Mouse (Mus musculus) midbrain, embryonic 11.5 days (tissue): ENCODE measurements at regions not wholly inside any gene's neighbourhood (a gene's known extent, or its start where the extent isn't known, plus 50 kb on each side); places are given as distances from the start of the nearest gene placed in this dataset.
A peak's percentile ranks its signal among the peaks of the same experiment; 100 is the strongest.

ENCODE experiments used
- ATAC-seq: fragments of 200-750 bp; cut with Nextera tagmentation; 2 replicates; pipeline ENCODE4 v1.8.0; 2017; ENCODE audit warnings: moderate TSS enrichment, moderate library complexity; ENCODE audit not compliant: low FRiP score
- DNase-seq: peaks from one replicate; pipeline ENCODE4 v3.0.0; 2015; ENCODE audit warnings: low spot score; ENCODE audit errors: missing footprints
- H3K27ac ChIP-seq: fragments of 300-500 bp; sonication (generic); 2 replicates; pipeline ENCODE4 v1.5.1; 2014; ENCODE audit warnings: low read depth, low read length
- H3K27me3 ChIP-seq: fragments of 300-500 bp; sonication (generic); 2 replicates; pipeline ENCODE4 v1.6.1; 2014; ENCODE audit warnings: mild to moderate bottlenecking, low read length, moderate library complexity, mixed read lengths; ENCODE audit not compliant: control insufficient read depth, insufficient read depth
- H3K36me3 ChIP-seq: fragments of 300-500 bp; sonication (generic); 2 replicates; pipeline ENCODE4 v1.6.1; 2014; ENCODE audit warnings: mild to moderate bottlenecking, low read length, moderate library complexity, mixed read lengths; ENCODE audit not compliant: control insufficient read depth, insufficient read depth
- H3K4me1 ChIP-seq: fragments of 300-500 bp; sonication (generic); 2 replicates; pipeline ENCODE4 v1.6.1; 2014; ENCODE audit warnings: low read length; ENCODE audit not compliant: control insufficient read depth, insufficient read depth
- H3K4me2 ChIP-seq: fragments of 300-500 bp; sonication (generic); 2 replicates; pipeline ENCODE4 v1.6.1; 2014; ENCODE audit warnings: mild to moderate bottlenecking, moderate library complexity
- H3K4me3 ChIP-seq: fragments of 300-500 bp; sonication (generic); 2 replicates; pipeline ENCODE4 v1.5.1; 2014; ENCODE audit warnings: low read depth, low read length
- H3K9ac ChIP-seq: fragments of 300-500 bp; sonication (generic); 2 replicates; pipeline ENCODE4 v1.6.1; 2014; ENCODE audit warnings: low read length
- H3K9me3 ChIP-seq: fragments of 300-500 bp; sonication (generic); 2 replicates; pipeline ENCODE4 v1.6.1; 2016; ENCODE audit warnings: low read length; ENCODE audit not compliant: control insufficient read depth
- WGBS: fragments of 180-500 bp; shearing (Covaris S2); extraction: QIAGEN DNeasy Blood & Tissue Kit; methylation state at CpG from one replicate; pipeline ENCODE4 v1.1.7; 2014; 5-methylcytosine and 5-hydroxymethylcytosine counted together

- no peaks in the 10 kb centered on the region for H3K9me3 ChIP-seq
- DNase-seq = peak; percentile 82
- H3K4me1 ChIP-seq = no peaks in the 10 kb centered on the region; the same call in 1 of the 2 replicates
- no peak overlapping the region for H3K27ac ChIP-seq
- H3K9ac ChIP-seq = no peak overlapping the region
- H3K4me2 ChIP-seq = no peak overlapping the region
- H3K27me3 ChIP-seq = no peaks in the 10 kb centered on the region
- H3K4me3 ChIP-seq = no peak overlapping the region
- H3K36me3 ChIP-seq = no peaks in the 10 kb centered on the region
- WGBS = 71% methylated on average over 18 of the region's 18 CpGs
- peak; percentile 50; the same call in 1 of the 2 replicates for ATAC-seq
Measured at GRCm38 (mm10) chr8:42973619-42974539, 167.4 kb downstream of the Triml1 start.

DNA sequence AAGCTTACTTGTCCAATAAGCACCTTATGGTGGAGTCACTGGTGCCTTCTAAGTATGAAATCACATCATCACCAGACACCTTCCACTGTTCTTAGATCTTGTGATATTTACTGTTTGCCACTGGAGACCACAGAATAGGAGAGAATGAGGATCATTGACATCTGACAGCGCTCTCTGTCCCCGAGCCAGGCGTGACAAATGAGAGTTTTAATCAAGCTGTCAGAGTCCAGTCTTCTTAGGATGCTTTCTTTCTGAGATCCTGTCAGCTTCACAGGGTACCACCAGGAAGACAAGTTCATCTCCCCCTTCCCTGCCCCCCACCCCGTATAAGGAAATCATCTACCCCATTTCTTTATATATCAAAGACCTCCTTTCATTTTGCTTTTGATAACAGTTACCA lies 168.7 kb downstream of the Triml1 start:
- 51% methylated on average over 4 of the region's 4 CpGs for WGBS
- Histone ChIP-seq H3K27me3 (no peaks in the 10 kb centered on the region), H3K27ac (no peak overlapping the region), H3K9me3 (no peaks in the 10 kb centered on the region), H3K4me2 (no peak overlapping the region), H3K36me3 (no peaks in the 10 kb centered on the region), H3K4me3 (no peak overlapping the region), H3K9ac (no peak overlapping the region), H3K4me1 (no peaks in the 10 kb centered on the region; the same call in 1 of the 2 replicates)
- ATAC-seq (peak; percentile 50), DNase-seq (peak; percentile 75)

DNA sequence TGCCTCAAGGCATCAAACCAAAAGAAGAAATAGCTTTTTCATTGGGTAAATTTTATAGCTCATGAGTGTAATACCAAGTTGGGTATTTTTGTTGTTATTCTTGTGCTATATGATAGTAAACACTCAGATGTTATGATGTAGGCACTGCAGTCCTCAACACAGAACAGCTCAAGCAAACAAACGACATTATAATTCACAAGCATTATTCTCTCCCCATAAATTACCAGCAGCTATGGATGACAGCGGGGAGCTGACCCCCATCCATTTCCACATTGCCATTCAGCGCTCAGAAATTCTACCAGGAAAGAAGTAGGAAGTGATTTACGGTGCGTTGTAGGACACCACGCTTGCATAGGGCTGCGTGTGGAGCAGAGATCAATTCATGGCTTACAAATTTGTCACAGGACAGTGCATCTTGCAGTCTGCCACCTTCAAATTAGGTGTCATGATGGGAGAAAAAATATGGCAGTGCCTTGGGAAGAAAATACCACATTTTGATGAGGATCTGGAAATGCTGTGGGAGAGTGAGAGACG lies 173.4 kb downstream of the Triml1 start:
- Histone ChIP-seq H3K9me3 (no peaks in the 10 kb centered on the region), H3K4me2 (no peak overlapping the region)

DNA sequence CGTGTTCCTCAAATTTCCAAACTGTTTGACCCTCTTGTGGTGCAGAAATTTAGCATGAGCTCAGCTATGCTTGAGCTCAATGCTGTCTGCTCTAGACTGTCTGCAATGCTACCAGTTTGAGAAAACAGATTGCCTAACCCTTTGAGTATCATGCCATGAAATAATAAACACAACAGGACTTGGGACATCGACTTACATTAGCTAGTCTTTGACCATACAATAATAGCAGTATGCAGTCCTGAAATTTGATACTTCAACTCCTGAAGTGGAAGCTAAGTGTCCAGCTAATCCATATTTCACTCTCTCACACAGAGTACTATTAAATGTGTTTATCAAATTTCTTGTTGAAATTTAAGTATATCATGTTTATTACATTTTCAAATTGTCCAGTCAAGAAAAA lies 176.8 kb downstream of the Triml1 start:
- WGBS = 82% methylated on average over 2 of the region's 2 CpGs
- no peaks in the 10 kb centered on the region for H3K9me3 ChIP-seq
- no peak overlapping the region for H3K9ac ChIP-seq
- H3K36me3 ChIP-seq = no peaks in the 10 kb centered on the region
- peak; percentile 60 for DNase-seq
- H3K4me1 ChIP-seq = no peaks in the 10 kb centered on the region
- H3K4me3 ChIP-seq = no peak overlapping the region
- ATAC-seq = no peak
- no peak overlapping the region for H3K4me2 ChIP-seq
- no peak overlapping the region for H3K27ac ChIP-seq
- no peaks in the 10 kb centered on the region for H3K27me3 ChIP-seq

More for the DNA sequence above, 173.4 kb downstream of the Triml1 start:
- no peak overlapping the region for H3K4me3 ChIP-seq
- H3K27me3 ChIP-seq = no peaks in the 10 kb centered on the region
- no peaks in the 10 kb centered on the region for H3K36me3 ChIP-seq
- no peak overlapping the region for H3K9ac ChIP-seq
- DNase-seq (peak; percentile 31), ATAC-seq (no peak)
- H3K27ac ChIP-seq = no peak overlapping the region
- no peaks in the 10 kb centered on the region; the same call in 1 of the 2 replicates for H3K4me1 ChIP-seq
- 94% methylated on average over 8 of the region's 8 CpGs for WGBS

GRCm38 (mm10) chr8:42958052-42958805 lies 183.1 kb downstream of the Triml1 start:
- H3K4me3 ChIP-seq = no peak overlapping the region
- no peaks in the 10 kb centered on the region for H3K36me3 ChIP-seq
- DNase-seq = no peak
- no peak for ATAC-seq
- H3K27me3 ChIP-seq = no peaks in the 10 kb centered on the region
- H3K27ac ChIP-seq = no peak overlapping the region
- H3K4me1 ChIP-seq = no peaks in the 10 kb centered on the region
- no peak overlapping the region for H3K4me2 ChIP-seq
- 88% methylated on average over 11 of the region's 11 CpGs for WGBS
- H3K9ac ChIP-seq = no peak overlapping the region
- no peaks in the 10 kb centered on the region; the same call in 1 of the 2 replicates for H3K9me3 ChIP-seq

GRCm38 (mm10) chr8:42932609-42933008 lies 208.7 kb downstream of the Triml1 start:
- no peaks in the 10 kb centered on the region for H3K4me1 ChIP-seq
- WGBS = 92% methylated on average over 3 of the region's 3 CpGs

GRCm38 (mm10) chr8:42891658-42892057 lies 249.6 kb downstream of the Triml1 start:
- WGBS = 88% methylated on average over 5 of the region's 5 CpGs
- H3K9ac ChIP-seq = no peak overlapping the region
- H3K4me2 ChIP-seq = no peak overlapping the region
- ATAC-seq = no peak
- H3K27ac ChIP-seq = no peak overlapping the region
- no peaks in the 10 kb centered on the region for H3K27me3 ChIP-seq
- H3K36me3 ChIP-seq = no peaks in the 10 kb centered on the region
- no peak overlapping the region for H3K4me3 ChIP-seq
- H3K9me3 ChIP-seq = no peaks in the 10 kb centered on the region
- no peak for DNase-seq
- H3K4me1 ChIP-seq = no peaks in the 10 kb centered on the region

More at GRCm38 (mm10) chr8:42932609-42933008, 208.7 kb downstream of the Triml1 start:
- H3K36me3 ChIP-seq = no peaks in the 10 kb centered on the region
- H3K9ac ChIP-seq = no peak overlapping the region
- ATAC-seq = no peak
- no peak overlapping the region for H3K27ac ChIP-seq
- H3K27me3 ChIP-seq = no peaks in the 10 kb centered on the region
- H3K4me2 ChIP-seq = no peak overlapping the region
- no peaks in the 10 kb centered on the region for H3K9me3 ChIP-seq
- H3K4me3 ChIP-seq = no peak overlapping the region
- no peak for DNase-seq

GRCm38 (mm10) chr8:42886516-42886915 lies 254.8 kb downstream of the Triml1 start:
- WGBS = 85% methylated on average over 2 of the region's 2 CpGs
- Histone ChIP-seq H3K9ac (no peak overlapping the region), H3K4me2 (no peak overlapping the region), H3K4me3 (no peak overlapping the region), H3K36me3 (no peaks in the 10 kb centered on the region), H3K9me3 (no peaks in the 10 kb centered on the region), H3K27ac (no peak overlapping the region), H3K27me3 (no peaks in the 10 kb centered on the region), H3K4me1 (no peaks in the 10 kb centered on the region)
- ATAC-seq = no peak
- no peak for DNase-seq

DNA sequence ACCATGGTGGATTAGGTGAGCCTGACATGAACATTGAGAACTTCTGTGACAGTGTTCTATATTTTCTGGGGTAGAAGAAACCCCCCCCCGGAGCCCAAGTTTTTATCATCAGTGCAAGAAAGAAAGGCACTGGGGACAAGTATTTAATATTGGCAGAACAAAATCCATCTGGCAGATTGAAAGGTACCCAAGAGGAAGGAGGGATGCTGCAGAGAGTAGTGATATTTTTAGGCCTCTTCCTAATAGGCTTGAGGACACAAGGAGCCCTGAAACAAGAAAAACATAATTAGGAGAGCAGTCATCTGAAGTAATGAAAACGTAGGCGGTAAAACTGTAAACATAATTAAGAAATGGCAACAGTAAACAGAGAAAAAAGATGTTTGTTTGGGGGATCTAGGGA lies 271.0 kb downstream of the Triml1 start:
- Histone ChIP-seq H3K27me3 (no peaks in the 10 kb centered on the region), H3K9ac (no peak overlapping the region), H3K9me3 (no peaks in the 10 kb centered on the region), H3K36me3 (no peaks in the 10 kb centered on the region), H3K4me3 (no peak overlapping the region), H3K27ac (no peak overlapping the region), H3K4me2 (no peak overlapping the region), H3K4me1 (no peaks in the 10 kb centered on the region)
- DNase-seq (no peak), ATAC-seq (no peak)
- 82% methylated on average over 3 of the region's 3 CpGs for WGBS
